Mouse (Mus musculus): ENCODE measurements around the gene Nfyb.

Nfyb gene

GRCm38 (mm10) chr10:82763840-82764631 lies at the start of gene Nfyb:
Gene Nfyb (minus strand): TSS chr10:82764144.
- peak; percentile 97 for DNase-seq (ENCODE audit: low spot score)

GRCm38 (mm10) chr10:82811855-82812431 lies 48.0 kb upstream of the Nfyb start:
- peak; percentile 62 for DNase-seq (ENCODE audit: low spot score)

- DNase-seq (ENCODE audit: low spot score) = no peak
Observed at GRCm38 (mm10) chr10:82809352-82809751, 45.4 kb upstream of the Nfyb start.

GRCm38 (mm10) chr10:82808891-82809290 lies 44.9 kb upstream of the Nfyb start:
- no peak for DNase-seq (ENCODE audit: low spot score)

- DNase-seq (ENCODE audit: low spot score) = no peak
Observed at GRCm38 (mm10) chr10:82808155-82808554, 44.2 kb upstream of the Nfyb start.

GRCm38 (mm10) chr10:82807238-82807637 lies 43.3 kb upstream of the Nfyb start:
- DNase-seq (ENCODE audit: low spot score) = no peak

GRCm38 (mm10) chr10:82806414-82806813 lies 42.5 kb upstream of the Nfyb start:
- DNase-seq (ENCODE audit: low spot score) = no peak

- no peak for DNase-seq (ENCODE audit: low spot score)
Observed at GRCm38 (mm10) chr10:82805111-82805510, 41.2 kb upstream of the Nfyb start.

- no peak for DNase-seq (ENCODE audit: low spot score)
Observed at GRCm38 (mm10) chr10:82804396-82804795, 40.5 kb upstream of the Nfyb start.

- no peak for DNase-seq (ENCODE audit: low spot score)
Observed at GRCm38 (mm10) chr10:82800094-82800493, 36.1 kb upstream of the Nfyb start.

- DNase-seq (ENCODE audit: low spot score) = no peak
Observed at GRCm38 (mm10) chr10:82798312-82798933, 34.5 kb upstream of the Nfyb start.

- no peak for DNase-seq (ENCODE audit: low spot score)
Observed at GRCm38 (mm10) chr10:82797119-82797491, 33.2 kb upstream of the Nfyb start.

- no peak for DNase-seq (ENCODE audit: low spot score)
Observed at GRCm38 (mm10) chr10:82796471-82797118, 32.7 kb upstream of the Nfyb start.

- no peak for DNase-seq (ENCODE audit: low spot score)
Observed at GRCm38 (mm10) chr10:82795767-82796166, 31.8 kb upstream of the Nfyb start.

- no peak for DNase-seq (ENCODE audit: low spot score)
Observed at GRCm38 (mm10) chr10:82795071-82795731, 31.3 kb upstream of the Nfyb start.

GRCm38 (mm10) chr10:82792311-82792710 lies 28.4 kb upstream of the Nfyb start:
- no peak for DNase-seq (ENCODE audit: low spot score)

- no peak for DNase-seq (ENCODE audit: low spot score)
Observed at GRCm38 (mm10) chr10:82791713-82792112, 27.8 kb upstream of the Nfyb start.

GRCm38 (mm10) chr10:82790504-82790903 lies 26.6 kb upstream of the Nfyb start:
- DNase-seq (ENCODE audit: low spot score) = no peak

GRCm38 (mm10) chr10:82789181-82789580 lies 25.2 kb upstream of the Nfyb start:
- no peak for DNase-seq (ENCODE audit: low spot score)

- DNase-seq (ENCODE audit: low spot score) = peak; percentile 39
Observed at GRCm38 (mm10) chr10:82782472-82782871, 18.5 kb upstream of the Nfyb start.

GRCm38 (mm10) chr10:82780816-82781215 lies 16.9 kb upstream of the Nfyb start:
- no peak for DNase-seq (ENCODE audit: low spot score)

- no peak for DNase-seq (ENCODE audit: low spot score)
Observed at GRCm38 (mm10) chr10:82780322-82780721, 16.4 kb upstream of the Nfyb start.

Measured in yolk sac, embryonic 10.5 days (tissue).